Mouse (Mus musculus) limb, embryonic 12.5 days (tissue): Measurements from ENCODE around the gene Rasgef1b. TPM values are rescaled to one million over a fixed set of nuclear protein-coding genes. Genes with fewer than 3 reads are reported as not detected.

ENCODE experiments used
- ATAC-seq: fragments of 200-750 bp; cut with Nextera tagmentation; 2 replicates; pipeline ENCODE4 v1.8.0; 2017; ENCODE audit warnings: low read depth, moderate TSS enrichment; ENCODE audit not compliant: insufficient number of reproducible peaks, insufficient read depth, low FRiP score, low TSS enrichment
- H3K27ac ChIP-seq: fragments of 300-500 bp; sonication (generic); 2 replicates; pipeline ENCODE4 v1.5.1; 2016; ENCODE audit warnings: mild to moderate bottlenecking, moderate library complexity
- H3K27me3 ChIP-seq: fragments of 300-500 bp; sonication (generic); 2 replicates; pipeline ENCODE4 v1.6.1; 2016; ENCODE audit warnings: mild to moderate bottlenecking, moderate library complexity
- H3K36me3 ChIP-seq: fragments of 300-500 bp; sonication (generic); 2 replicates; pipeline ENCODE4 v1.6.1; 2016; ENCODE audit warnings: mild to moderate bottlenecking, moderate library complexity
- H3K4me1 ChIP-seq: fragments of 300-500 bp; sonication (generic); replicated peaks from 2 replicates; pipeline ENCODE4 v1.6.1; 2016
- H3K4me2 ChIP-seq: fragments of 300-500 bp; sonication (generic); 2 replicates; pipeline ENCODE4 v1.6.1; 2016; ENCODE audit warnings: mild to moderate bottlenecking, moderate library complexity
- H3K4me3 ChIP-seq: fragments of 300-500 bp; sonication (generic); replicated peaks from 2 replicates; pipeline ENCODE4 v1.5.1; 2016; ENCODE audit warnings: mild to moderate bottlenecking
- H3K9ac ChIP-seq: fragments of 300-500 bp; sonication (generic); replicated peaks from 2 replicates; pipeline ENCODE4 v1.6.1; 2016; ENCODE audit warnings: mild to moderate bottlenecking, moderate library complexity
- H3K9me3 ChIP-seq: fragments of 300-500 bp; sonication (generic); 2 replicates; pipeline ENCODE4 v1.6.1; 2016; ENCODE audit warnings: mild to moderate bottlenecking, moderate library complexity
- WGBS: fragments of 180-500 bp; shearing (Covaris S2); methylation state at CpG from one replicate; pipeline ENCODE4 v1.1.7; 2016; 5-methylcytosine and 5-hydroxymethylcytosine counted together
- polyA plus RNA-seq: library from polyadenylated mRNA; unstranded; fragments of >200 nt; fragmentation: Nextera tagmentation; extraction: Ambion mirVana; gene quantifications from 2 replicates; pipeline ENCODE4 v1.2.1, GENCODE M21; 2016

Rasgef1b gene
- polyA plus RNA-seq, 1 experiment from 2014 or later = 48.7 TPM

DNA sequence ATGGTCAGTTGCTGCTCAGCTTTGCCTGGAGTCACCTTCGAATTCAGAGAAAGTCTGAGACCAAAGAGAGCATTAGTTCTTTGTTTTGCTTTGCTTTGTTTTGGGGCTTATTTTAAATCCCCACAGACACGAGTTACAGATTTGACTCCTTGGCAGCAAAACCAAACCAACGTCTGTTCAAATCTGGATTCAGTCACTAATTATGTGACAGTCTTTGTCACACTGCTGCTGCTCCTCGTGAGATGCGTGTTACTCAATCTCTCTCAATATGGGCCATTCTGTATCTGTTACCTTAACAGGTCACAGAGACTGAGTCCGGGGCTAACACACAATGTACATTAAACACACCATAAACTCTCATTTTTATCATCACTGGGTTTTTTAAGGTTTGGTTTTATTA is 288.8 kb downstream of the Rasgef1b start:
- no peak for ATAC-seq

DNA sequence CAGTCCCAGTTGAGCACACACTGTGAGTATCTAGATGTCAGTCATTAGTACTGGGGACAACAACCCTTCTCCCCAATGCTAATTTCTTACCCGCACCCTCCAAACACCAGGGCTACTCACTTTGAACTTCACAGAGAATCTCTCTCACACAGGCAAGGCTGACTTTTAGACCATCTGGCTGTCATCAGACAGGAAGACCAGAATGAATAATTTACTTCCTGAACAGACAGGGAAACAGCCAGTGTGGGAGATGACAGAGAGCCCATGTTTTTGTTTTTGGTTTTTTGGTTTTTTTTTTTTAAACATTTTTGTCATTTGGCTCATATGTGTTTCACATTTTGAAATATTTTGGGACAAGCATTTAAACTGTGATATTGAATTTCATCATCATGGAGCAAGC is 290.3 kb downstream of the Rasgef1b start:
- Histone ChIP-seq H3K36me3 (no peaks in the 10 kb centered on the region), H3K4me1 (0 out of 2 replicates have a peak, but pooled peaks cover 1% of the 10 kb centered on the region), H3K27me3 (no peaks in the 10 kb centered on the region), H3K4me3 (no peak overlapping the region), H3K9ac (no peak overlapping the region), H3K4me2 (no peak overlapping the region), H3K9me3 (no peaks in the 10 kb centered on the region), H3K27ac (no peak overlapping the region)
- no peak for ATAC-seq
- WGBS = 57% methylated on average over 1 of the region's 1 CpGs

More for the DNA sequence above, 288.8 kb downstream of the Rasgef1b start:
- no peak overlapping the region for H3K4me2 ChIP-seq
- H3K36me3 ChIP-seq = no peaks in the 10 kb centered on the region
- H3K4me1 ChIP-seq = peaks cover 5% of the 10 kb centered on the region; the same call in 1 of the 2 replicates
- WGBS = 75% methylated on average over 6 of the region's 6 CpGs
- H3K9me3 ChIP-seq = no peaks in the 10 kb centered on the region
- no peaks in the 10 kb centered on the region for H3K27me3 ChIP-seq
- H3K27ac ChIP-seq = no peak overlapping the region
- H3K9ac ChIP-seq = no peak overlapping the region
- H3K4me3 ChIP-seq = no peak overlapping the region

DNA sequence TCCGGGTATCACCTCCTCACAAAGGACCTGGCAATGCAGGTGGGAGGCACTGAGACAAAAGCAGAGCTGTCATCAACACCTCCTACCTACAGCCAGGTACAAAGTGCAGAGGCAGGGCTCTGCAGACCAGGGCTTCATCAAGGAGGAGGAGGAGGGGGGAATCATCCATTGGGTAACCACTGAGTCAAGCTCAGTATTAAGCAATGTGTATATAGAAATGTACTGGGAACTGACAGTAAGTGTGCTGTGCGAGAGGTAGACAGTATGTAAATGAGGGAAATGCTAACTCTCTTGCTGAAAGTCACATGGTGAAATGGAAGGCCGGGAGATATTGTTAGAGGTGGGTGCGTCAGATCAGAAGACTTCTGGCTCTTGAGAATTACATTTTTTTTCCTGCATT is 294.6 kb downstream of the Rasgef1b start:
- WGBS = 89% methylated on average over 4 of the region's 4 CpGs
- H3K9ac ChIP-seq = no peak overlapping the region
- no peaks in the 10 kb centered on the region for H3K9me3 ChIP-seq
- H3K27me3 ChIP-seq = no peaks in the 10 kb centered on the region
- no peaks in the 10 kb centered on the region for H3K4me1 ChIP-seq
- no peak overlapping the region for H3K4me2 ChIP-seq
- H3K36me3 ChIP-seq = no peaks in the 10 kb centered on the region
- H3K4me3 ChIP-seq = no peak overlapping the region
- no peak for ATAC-seq
- no peak overlapping the region for H3K27ac ChIP-seq

DNA sequence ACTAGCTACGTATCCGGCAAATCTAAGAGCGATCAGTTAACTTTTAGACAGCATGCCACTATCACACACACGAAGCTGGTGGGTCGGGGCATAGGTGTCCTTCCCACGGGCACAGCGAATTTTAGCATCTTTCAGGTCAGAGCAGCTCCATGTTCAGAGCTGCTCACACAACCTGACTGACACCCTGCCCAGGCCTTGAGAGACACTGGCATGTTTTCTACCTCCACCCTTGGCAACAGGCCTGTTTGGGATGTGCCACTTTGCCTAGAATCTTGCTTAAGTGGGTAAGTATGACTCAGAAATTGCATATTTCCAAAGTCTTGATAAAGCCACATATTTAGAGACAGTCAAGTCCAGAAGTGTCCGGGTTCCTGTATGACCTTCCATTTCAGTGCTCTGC is 296.4 kb downstream of the Rasgef1b start:
- no peak for ATAC-seq
- Histone ChIP-seq H3K4me1 (0 out of 2 replicates have a peak, but pooled peaks cover 6% of the 10 kb centered on the region), H3K36me3 (no peaks in the 10 kb centered on the region), H3K4me3 (no peak overlapping the region), H3K9me3 (no peaks in the 10 kb centered on the region), H3K4me2 (no peak overlapping the region), H3K27me3 (no peaks in the 10 kb centered on the region), H3K27ac (no peak overlapping the region), H3K9ac (no peak overlapping the region)
- WGBS = 89% methylated on average over 8 of the region's 8 CpGs

DNA sequence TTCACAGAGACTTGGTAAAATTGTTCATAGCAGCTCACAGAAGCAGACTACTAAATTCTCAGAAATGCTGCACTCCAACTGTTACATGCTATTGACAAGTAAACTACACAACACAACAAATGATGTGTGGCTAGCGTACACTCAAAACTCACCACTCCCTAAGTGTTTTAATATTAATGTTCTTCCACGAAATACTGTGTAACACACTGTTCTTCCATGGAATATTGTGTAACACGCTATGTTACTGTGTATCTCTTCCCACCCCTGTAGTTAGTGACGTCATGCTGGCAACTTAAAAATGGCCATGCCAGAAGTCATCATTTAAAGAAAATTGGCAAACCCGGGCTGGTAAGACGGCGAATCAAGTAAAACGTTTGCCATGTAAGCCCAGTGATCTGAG is 299.6 kb downstream of the Rasgef1b start:
- Histone ChIP-seq H3K36me3 (no peaks in the 10 kb centered on the region), H3K27me3 (no peaks in the 10 kb centered on the region), H3K9ac (no peak overlapping the region), H3K4me3 (no peak overlapping the region), H3K9me3 (no peaks in the 10 kb centered on the region), H3K4me1 (0 out of 2 replicates have a peak, but pooled peaks cover 6% of the 10 kb centered on the region), H3K4me2 (no peak overlapping the region), H3K27ac (no peak overlapping the region)
- 91% methylated on average over 8 of the region's 8 CpGs for WGBS
- no peak for ATAC-seq

DNA sequence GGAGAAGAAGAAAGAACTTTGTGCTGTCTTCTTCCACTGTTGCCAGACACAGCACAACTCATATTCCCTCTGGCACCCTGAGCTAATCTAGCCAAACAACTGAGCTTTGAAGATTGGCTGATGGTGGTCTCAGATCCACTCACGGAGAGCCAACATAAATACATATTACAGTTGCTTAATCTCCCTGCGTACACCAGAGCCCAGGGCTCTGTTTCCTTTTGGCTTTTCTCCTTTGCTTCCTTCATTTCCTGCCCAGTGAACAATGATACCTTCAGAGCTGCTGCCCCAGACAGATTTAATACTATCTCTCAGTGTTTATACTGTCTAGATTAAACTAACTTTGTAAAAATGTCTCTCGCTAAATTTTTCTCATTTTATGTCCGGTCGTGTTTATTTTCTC is 300.2 kb downstream of the Rasgef1b start:
- no peak for ATAC-seq

DNA sequence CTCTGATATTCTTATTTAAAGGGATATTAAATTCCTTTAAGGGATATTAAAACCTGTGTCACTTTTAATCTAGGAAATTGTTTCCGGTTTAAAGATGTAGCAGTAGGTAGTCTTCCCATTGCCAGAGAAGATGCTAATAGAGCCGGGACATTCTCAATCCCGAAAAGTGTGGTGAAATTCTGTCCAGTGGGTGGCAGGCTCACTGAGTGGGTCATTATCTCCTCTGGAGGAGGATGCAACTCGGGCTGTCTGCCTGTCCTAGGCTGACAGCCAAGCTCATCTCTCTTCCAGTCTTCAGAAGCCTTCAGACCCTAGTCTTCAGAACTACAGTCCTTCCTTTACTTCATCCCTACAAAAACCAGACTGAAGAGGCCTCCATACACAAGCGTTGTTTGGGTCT is 305.6 kb downstream of the Rasgef1b start:
- WGBS = 87% methylated on average over 5 of the region's 5 CpGs
- H3K27ac ChIP-seq = no peak overlapping the region
- no peak overlapping the region for H3K9ac ChIP-seq
- no peaks in the 10 kb centered on the region for H3K36me3 ChIP-seq
- 0 out of 2 replicates have a peak, but pooled peaks cover under 1% of the 10 kb centered on the region for H3K4me1 ChIP-seq
- no peak overlapping the region for H3K4me2 ChIP-seq
- H3K27me3 ChIP-seq = no peaks in the 10 kb centered on the region
- no peak overlapping the region for H3K4me3 ChIP-seq
- ATAC-seq = no peak
- H3K9me3 ChIP-seq = no peaks in the 10 kb centered on the region

More for the DNA sequence above, 300.2 kb downstream of the Rasgef1b start:
- Histone ChIP-seq H3K9ac (no peak overlapping the region), H3K27me3 (no peaks in the 10 kb centered on the region), H3K4me2 (no peak overlapping the region), H3K27ac (no peak overlapping the region), H3K4me3 (no peak overlapping the region), H3K36me3 (no peaks in the 10 kb centered on the region), H3K9me3 (no peaks in the 10 kb centered on the region), H3K4me1 (0 out of 2 replicates have a peak, but pooled peaks cover 6% of the 10 kb centered on the region)
- WGBS = 56% methylated on average over 5 of the region's 5 CpGs

DNA sequence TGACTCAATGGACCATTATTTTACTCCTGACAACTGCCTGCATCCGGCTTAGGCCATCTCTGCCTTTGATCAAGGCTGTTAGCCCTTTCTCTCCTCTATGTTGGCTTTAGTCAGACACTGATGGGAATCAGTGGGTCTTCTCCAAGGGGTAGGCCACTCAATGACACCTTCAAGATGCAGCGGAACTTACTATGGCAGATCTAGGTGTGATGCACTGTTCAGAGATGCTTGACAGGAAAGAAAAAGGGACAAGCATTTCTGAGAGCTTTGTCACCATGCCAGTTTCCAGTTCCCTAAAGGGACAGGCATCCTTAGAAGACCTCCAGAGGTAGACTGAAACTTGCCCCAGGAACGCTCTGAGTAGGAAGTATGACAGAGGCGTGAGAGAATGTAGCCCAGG is 306.0 kb downstream of the Rasgef1b start:
- H3K4me3 ChIP-seq = no peak overlapping the region
- ATAC-seq = no peak
- no peak overlapping the region for H3K4me2 ChIP-seq
- WGBS = 87% methylated on average over 4 of the region's 4 CpGs
- H3K27me3 ChIP-seq = no peaks in the 10 kb centered on the region
- H3K27ac ChIP-seq = no peak overlapping the region
- no peaks in the 10 kb centered on the region for H3K4me1 ChIP-seq
- no peaks in the 10 kb centered on the region for H3K36me3 ChIP-seq
- no peak overlapping the region for H3K9ac ChIP-seq
- H3K9me3 ChIP-seq = no peaks in the 10 kb centered on the region

DNA sequence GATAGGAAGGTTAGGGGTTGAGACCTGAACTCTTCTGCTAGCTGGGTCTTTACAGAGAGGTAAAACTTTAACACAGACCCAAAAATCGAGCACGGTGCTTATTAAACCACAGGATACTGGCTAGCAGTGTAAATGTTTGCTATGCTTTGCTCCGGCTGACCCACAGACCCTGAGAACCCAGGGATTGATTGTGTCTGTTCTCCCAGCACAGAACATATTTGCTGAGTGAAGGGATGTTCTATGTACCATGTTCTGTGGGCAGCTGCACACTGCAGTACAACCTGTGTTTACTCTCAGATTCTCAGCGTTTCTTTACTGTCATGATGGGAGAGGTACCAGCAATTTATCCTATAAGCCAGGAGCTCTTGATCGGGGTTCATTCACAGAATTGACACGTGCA is 306.8 kb downstream of the Rasgef1b start:
- Histone ChIP-seq H3K9ac (no peak overlapping the region), H3K27ac (no peak overlapping the region), H3K4me3 (no peak overlapping the region), H3K9me3 (no peaks in the 10 kb centered on the region), H3K27me3 (no peaks in the 10 kb centered on the region), H3K4me1 (no peaks in the 10 kb centered on the region), H3K4me2 (no peak overlapping the region), H3K36me3 (no peaks in the 10 kb centered on the region)
- 83% methylated on average over 6 of the region's 6 CpGs for WGBS
- no peak for ATAC-seq

DNA sequence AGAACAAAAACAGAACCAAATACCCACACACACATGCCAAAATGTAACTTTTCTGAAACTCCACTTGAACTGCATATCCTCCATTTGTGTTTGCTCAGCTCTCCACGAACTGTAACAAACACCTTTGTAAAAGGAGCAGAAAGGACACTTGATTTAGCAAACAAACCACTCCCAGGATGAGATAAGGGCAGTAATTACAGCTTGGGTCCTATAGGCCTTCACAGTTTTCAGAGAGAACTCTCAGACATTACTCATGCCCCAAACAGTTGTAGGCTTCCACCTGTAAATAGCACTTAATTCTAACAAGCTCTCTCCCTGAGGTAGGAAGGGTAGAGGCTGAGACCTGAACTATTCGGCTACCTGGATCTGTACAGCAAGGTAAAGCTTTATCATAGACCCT is 309.0 kb downstream of the Rasgef1b start:
- Histone ChIP-seq H3K4me3 (no peak overlapping the region), H3K27ac (no peak overlapping the region), H3K9me3 (no peaks in the 10 kb centered on the region), H3K27me3 (peaks cover 4% of the 10 kb centered on the region; the same call in 1 of the 2 replicates), H3K36me3 (no peaks in the 10 kb centered on the region), H3K9ac (no peak overlapping the region), H3K4me2 (no peak overlapping the region), H3K4me1 (no peaks in the 10 kb centered on the region)
- no peak for ATAC-seq
- 57% methylated on average over 2 of the region's 2 CpGs for WGBS

DNA sequence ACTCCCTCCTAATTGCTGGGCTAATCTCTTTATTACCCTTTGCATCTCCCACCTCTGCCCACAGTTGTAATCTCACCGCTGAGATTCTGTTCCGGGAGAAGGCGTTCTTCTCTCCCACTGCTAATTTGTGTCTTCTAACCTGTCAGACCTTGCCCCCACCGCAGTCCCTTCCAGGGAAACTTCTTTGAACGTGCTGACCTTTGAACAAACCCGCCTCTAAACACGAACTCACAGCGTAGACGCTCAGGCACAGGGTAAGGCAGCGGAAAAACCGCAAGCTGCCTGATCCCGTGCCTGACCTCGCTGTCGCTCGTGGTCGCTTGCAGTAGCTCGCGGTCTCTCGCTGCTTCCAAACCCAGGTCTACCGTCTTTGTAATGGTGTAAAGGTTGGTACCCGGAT is 312.0 kb downstream of the Rasgef1b start:
- Histone ChIP-seq H3K27me3 (peaks cover 4% of the 10 kb centered on the region; the same call in 1 of the 2 replicates), H3K27ac (no peak overlapping the region), H3K4me2 (no peak overlapping the region), H3K4me3 (no peak overlapping the region), H3K9me3 (no peaks in the 10 kb centered on the region), H3K36me3 (no peaks in the 10 kb centered on the region), H3K4me1 (no peaks in the 10 kb centered on the region), H3K9ac (no peak overlapping the region)
- ATAC-seq = no peak
- 70% methylated on average over 21 of the region's 21 CpGs for WGBS

DNA sequence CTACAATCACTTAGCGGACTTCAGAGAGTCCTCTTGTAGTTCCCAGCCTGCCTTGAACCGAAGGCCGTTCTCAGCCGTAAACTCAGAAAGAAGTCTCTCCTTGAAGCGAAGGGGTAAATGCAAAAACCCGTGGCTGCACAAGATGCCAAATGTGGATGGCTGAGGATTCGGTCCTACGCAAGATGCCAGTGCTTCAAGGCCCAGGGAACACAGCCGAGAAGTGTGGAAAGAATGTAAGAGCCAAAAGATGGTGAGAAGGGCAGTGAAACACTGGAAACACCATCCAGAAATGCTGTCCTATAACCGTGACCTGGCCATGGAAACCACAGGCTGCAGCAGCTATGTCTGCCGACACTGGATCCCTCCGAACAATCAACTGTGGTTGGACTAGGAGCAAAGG is 313.2 kb downstream of the Rasgef1b start:
- no peaks in the 10 kb centered on the region for H3K36me3 ChIP-seq
- ATAC-seq = no peak
- H3K4me1 ChIP-seq = no peaks in the 10 kb centered on the region
- no peak overlapping the region for H3K9ac ChIP-seq
- no peak overlapping the region for H3K4me3 ChIP-seq
- no peak overlapping the region for H3K4me2 ChIP-seq
- no peaks in the 10 kb centered on the region for H3K9me3 ChIP-seq
- no peak overlapping the region for H3K27ac ChIP-seq
- WGBS = 89% methylated on average over 12 of the region's 12 CpGs
- peaks cover 4% of the 10 kb centered on the region; the same call in 1 of the 2 replicates for H3K27me3 ChIP-seq
